Mouse (Mus musculus): ENCODE data around the gene Cbln4. TPM values are rescaled to one million over a fixed set of nuclear protein-coding genes. Genes with fewer than 3 reads are reported as not detected.

The Cbln4 gene
- 5.8 and 7.3 TPM in 2 replicates for polyA plus RNA-seq (2014; fragmentation: Nextera tagmentation; extraction: Ambion mirVana)

DNA sequence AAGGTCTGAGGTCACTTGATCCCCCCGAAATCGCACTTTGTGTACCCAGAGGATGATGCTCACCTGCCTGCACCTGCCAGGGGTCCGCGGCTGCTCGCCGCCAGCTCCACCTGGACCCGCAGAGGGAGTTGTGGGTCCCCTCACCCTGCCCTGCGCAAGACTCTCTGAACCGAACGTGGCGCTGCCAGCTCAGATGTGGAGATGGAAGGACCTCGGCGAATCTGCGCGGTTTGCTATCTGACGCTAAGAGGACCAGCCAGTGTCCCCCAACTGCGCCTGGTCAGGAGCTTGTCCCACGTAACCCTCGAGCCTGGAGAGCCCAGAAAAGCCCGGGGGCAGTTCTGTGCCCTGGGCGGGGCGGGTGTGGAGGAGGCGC, at the start of gene Cbln4:
TSS of gene Cbln4 (minus strand) at position 232 of the 376 bp plus-strand sequence.
- peaks cover 4% of the 10 kb centered on the region; the same call in 1 of the 2 replicates for H3K4me1 ChIP-seq (ENCODE audit: control insufficient read depth, insufficient read depth, low read length)
- H3K9ac ChIP-seq (ENCODE audit: low read length) = no peak within 1 kb of the TSS
- ATAC-seq (ENCODE audit: insufficient number of reproducible peaks, low FRiP score, low TSS enrichment, low read depth) (no peak), DNase-seq (ENCODE audit: low spot score) (no peak)
- no peak within 1 kb of the TSS for H3K27ac ChIP-seq (replicated peaks; ENCODE audit: low read depth, low read length)
- H3K36me3 ChIP-seq (ENCODE audit: control insufficient read depth, insufficient read depth, low read length) = no peaks in the 10 kb centered on the region
- H3K4me2 ChIP-seq (ENCODE audit: low read depth, severe bottlenecking) = peak within 1 kb of the TSS; percentile 57
- peak within 1 kb of the TSS; percentile 32 for H3K4me3 ChIP-seq (ENCODE audit: low read depth, low read length)
- 2% methylated on average over 23 of the region's 23 CpGs for whole genome bisulfite sequencing
- H3K27me3 ChIP-seq (ENCODE audit: control insufficient read depth, insufficient read depth, low read length) = peaks cover 32% of the 10 kb centered on the region
- H3K9me3 ChIP-seq (ENCODE audit: control insufficient read depth, low read length) = no peaks in the 10 kb centered on the region

DNA sequence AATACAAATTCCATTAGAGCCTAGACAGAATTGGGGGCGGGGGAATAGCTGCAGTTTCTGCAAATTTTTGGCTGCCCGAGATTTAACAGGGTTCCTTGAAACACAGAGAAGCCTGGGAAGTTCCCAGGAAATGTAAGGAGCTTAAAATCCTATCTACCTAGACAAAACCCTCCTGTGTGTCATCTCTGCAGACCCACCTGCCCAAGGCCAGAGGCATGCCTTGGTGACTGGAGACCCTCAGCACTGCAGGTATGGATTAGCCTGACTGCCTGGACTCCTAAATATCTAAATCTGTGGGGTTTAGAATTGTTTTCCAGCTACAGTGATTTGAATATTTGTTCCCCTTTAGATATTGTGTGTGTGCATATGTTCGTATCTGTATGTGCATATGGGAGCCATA, 35.3 kb upstream of the Cbln4 start:
- WGBS = 83% methylated on average over 3 of the region's 3 CpGs
- DNase-seq (ENCODE audit: low spot score) (no peak), ATAC-seq (ENCODE audit: insufficient number of reproducible peaks, low FRiP score, low TSS enrichment, low read depth) (no peak)
- H3K27me3 ChIP-seq (ENCODE audit: control insufficient read depth, insufficient read depth, low read length) = no peaks in the 10 kb centered on the region
- no peak overlapping the region for H3K4me2 ChIP-seq (ENCODE audit: low read depth, severe bottlenecking)
- H3K36me3 ChIP-seq (ENCODE audit: control insufficient read depth, insufficient read depth, low read length) = no peaks in the 10 kb centered on the region
- H3K4me3 ChIP-seq (ENCODE audit: low read depth, low read length) = no peak overlapping the region
- H3K9ac ChIP-seq (ENCODE audit: low read length) = no peak overlapping the region
- peaks cover 4% of the 10 kb centered on the region; the same call in 1 of the 2 replicates for H3K4me1 ChIP-seq (ENCODE audit: control insufficient read depth, insufficient read depth, low read length)
- no peak overlapping the region for H3K27ac ChIP-seq (replicated peaks; ENCODE audit: low read depth, low read length)
- no peaks in the 10 kb centered on the region for H3K9me3 ChIP-seq (ENCODE audit: control insufficient read depth, low read length)

DNA sequence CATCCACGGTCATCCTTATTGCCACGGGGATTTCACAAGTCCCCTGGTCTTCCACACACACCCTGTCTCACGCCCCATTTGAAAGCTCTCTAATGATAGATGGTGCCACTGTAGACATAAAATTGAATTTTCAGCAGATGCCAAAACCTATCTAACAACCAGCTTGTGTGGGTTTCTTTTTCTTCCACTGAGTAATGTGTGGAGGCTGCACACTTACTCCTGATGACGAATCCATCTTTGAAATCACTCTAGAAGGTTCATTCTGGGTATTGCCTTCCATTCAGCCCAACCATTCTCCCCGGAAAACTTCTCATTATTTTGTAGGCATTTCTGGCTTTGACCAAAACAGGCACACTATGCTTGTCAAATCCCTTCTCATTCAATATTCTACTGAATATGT, 33.0 kb upstream of the Cbln4 start:
- H3K4me3 ChIP-seq (ENCODE audit: low read depth, low read length) = no peak overlapping the region
- peaks cover 4% of the 10 kb centered on the region; the same call in 1 of the 2 replicates for H3K4me1 ChIP-seq (ENCODE audit: control insufficient read depth, insufficient read depth, low read length)
- H3K36me3 ChIP-seq (ENCODE audit: control insufficient read depth, insufficient read depth, low read length) = no peaks in the 10 kb centered on the region
- no peaks in the 10 kb centered on the region for H3K27me3 ChIP-seq (ENCODE audit: control insufficient read depth, insufficient read depth, low read length)
- no peak for ATAC-seq (ENCODE audit: insufficient number of reproducible peaks, low FRiP score, low TSS enrichment, low read depth)
- DNase-seq (ENCODE audit: low spot score) = no peak
- H3K27ac ChIP-seq (replicated peaks; ENCODE audit: low read depth, low read length) = no peak overlapping the region
- H3K9me3 ChIP-seq (ENCODE audit: control insufficient read depth, low read length) = no peaks in the 10 kb centered on the region
- H3K9ac ChIP-seq (ENCODE audit: low read length) = no peak overlapping the region
- H3K4me2 ChIP-seq (ENCODE audit: low read depth, severe bottlenecking) = no peak overlapping the region
- WGBS = 85% methylated on average over 5 of the region's 5 CpGs

DNA sequence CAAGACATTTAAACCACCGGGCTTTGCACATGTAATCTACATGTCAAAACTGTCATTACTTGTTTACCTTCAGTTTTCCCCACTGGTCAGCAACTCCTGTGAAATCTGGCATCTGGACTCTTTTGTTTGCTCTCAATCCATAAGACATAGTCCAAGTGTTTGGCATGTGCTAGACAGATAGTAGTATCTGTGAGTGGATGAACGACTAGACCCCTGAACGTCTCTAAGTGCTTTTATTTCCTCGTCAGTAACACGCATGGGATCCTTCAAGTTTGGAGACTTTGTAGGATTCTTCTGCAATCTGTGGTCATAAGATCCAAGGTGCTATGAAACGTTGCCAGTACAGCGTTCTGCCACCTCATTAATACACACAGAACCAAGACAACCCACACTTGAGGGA, 19.6 kb upstream of the Cbln4 start:
- no peak overlapping the region for H3K4me2 ChIP-seq (ENCODE audit: low read depth, severe bottlenecking)
- no peaks in the 10 kb centered on the region for H3K27me3 ChIP-seq (ENCODE audit: control insufficient read depth, insufficient read depth, low read length)
- no peak overlapping the region for H3K9ac ChIP-seq (ENCODE audit: low read length)
- H3K9me3 ChIP-seq (ENCODE audit: control insufficient read depth, low read length) = no peaks in the 10 kb centered on the region
- H3K27ac ChIP-seq (replicated peaks; ENCODE audit: low read depth, low read length) = no peak overlapping the region
- no peak for DNase-seq (ENCODE audit: low spot score)
- no peak overlapping the region for H3K4me3 ChIP-seq (ENCODE audit: low read depth, low read length)
- no peaks in the 10 kb centered on the region for H3K4me1 ChIP-seq (ENCODE audit: control insufficient read depth, insufficient read depth, low read length)
- no peak for ATAC-seq (ENCODE audit: insufficient number of reproducible peaks, low FRiP score, low TSS enrichment, low read depth)
- WGBS = 84% methylated on average over 7 of the region's 7 CpGs
- no peaks in the 10 kb centered on the region for H3K36me3 ChIP-seq (ENCODE audit: control insufficient read depth, insufficient read depth, low read length)

DNA sequence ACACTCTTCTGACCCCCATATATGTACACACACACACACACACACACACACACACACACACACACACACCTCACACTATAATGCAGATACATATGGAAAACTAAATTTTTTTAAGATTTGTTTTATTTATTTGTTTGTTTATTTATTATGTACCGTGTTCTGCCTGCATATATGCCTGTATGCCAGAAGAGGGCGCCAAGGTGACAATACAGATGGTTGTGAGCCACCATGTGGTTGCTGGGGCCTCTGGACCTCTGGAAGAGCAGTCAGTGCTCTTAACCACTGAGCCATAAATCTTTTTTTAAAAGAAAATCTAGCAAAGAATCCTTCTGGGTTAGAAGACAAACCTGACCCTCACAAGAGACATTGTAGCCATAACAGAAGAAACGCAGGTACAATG, 16.5 kb upstream of the Cbln4 start:
- Histone ChIP-seq H3K9ac (ENCODE audit: low read length) (no peak overlapping the region), H3K4me1 (ENCODE audit: control insufficient read depth, insufficient read depth, low read length) (no peaks in the 10 kb centered on the region), H3K36me3 (ENCODE audit: control insufficient read depth, insufficient read depth, low read length) (no peaks in the 10 kb centered on the region), H3K4me3 (ENCODE audit: low read depth, low read length) (no peak overlapping the region), H3K27me3 (ENCODE audit: control insufficient read depth, insufficient read depth, low read length) (no peaks in the 10 kb centered on the region), H3K9me3 (ENCODE audit: control insufficient read depth, low read length) (no peaks in the 10 kb centered on the region), H3K4me2 (ENCODE audit: low read depth, severe bottlenecking) (no peak overlapping the region), H3K27ac (replicated peaks; ENCODE audit: low read depth, low read length) (no peak overlapping the region)
- DNase-seq (ENCODE audit: low spot score) (no peak), ATAC-seq (ENCODE audit: insufficient number of reproducible peaks, low FRiP score, low TSS enrichment, low read depth) (no peak)
- 71% methylated on average over 3 of the region's 3 CpGs for WGBS

DNA sequence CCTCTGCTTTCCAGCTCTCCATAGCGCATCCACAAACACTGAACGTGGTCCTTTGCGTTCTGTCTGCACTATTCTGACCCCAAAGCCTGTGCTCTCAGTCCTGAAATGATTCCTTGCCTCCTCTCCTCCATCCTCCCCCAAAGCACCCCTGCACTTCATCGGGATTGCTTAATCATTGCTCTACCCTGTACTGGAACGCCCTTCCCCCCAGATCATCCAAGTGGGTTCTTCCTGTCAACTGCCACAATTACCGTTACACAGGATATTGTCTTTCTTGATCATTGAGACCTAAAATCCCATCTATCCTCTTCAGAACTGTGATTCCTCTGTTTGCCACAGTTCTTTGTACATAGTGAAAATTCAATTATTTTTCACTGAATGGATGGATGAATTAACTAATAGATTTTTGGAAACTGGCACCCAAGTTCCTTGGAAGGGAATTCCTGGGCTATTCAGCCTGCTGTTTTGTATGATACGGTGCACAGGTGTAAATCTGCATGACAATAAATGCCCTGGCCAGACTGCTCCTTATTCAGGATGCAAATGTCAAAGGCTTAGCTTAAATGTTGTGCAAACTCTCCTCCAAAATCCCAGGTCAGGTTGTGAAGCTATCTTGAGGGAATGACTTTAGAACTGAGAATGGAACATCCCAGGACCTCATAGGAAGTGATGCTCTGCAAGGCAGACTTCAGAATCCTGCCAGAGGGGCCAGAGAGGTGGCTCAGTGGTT, 15.8 kb upstream of the Cbln4 start:
- ATAC-seq (ENCODE audit: insufficient number of reproducible peaks, low FRiP score, low TSS enrichment, low read depth) = no peak
- 84% methylated on average over 7 of the region's 7 CpGs for WGBS

DNA sequence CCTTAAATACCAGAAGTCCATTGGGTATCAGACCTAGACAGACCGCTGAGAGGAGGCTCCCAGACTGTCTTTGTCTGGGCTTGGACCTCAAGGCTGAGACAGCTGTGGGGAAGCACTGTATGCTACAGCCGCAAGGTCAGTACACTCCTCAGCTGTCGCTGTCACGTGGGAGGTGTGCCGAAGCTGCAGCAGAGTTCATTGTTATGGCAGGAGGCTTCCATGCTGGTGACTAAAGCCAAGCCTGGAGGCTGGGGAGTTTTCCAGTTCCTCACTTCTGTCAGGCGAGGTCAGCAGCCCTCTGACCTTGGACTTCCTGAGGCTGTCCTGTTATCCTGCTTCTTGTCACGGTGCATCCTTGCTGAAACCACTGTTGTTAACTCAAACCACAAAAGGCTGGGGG, 2.7 kb upstream of the Cbln4 start:
- Histone ChIP-seq H3K9ac (ENCODE audit: low read length) (no peak overlapping the region), H3K36me3 (ENCODE audit: control insufficient read depth, insufficient read depth, low read length) (no peaks in the 10 kb centered on the region), H3K4me2 (ENCODE audit: low read depth, severe bottlenecking) (no peak overlapping the region), H3K4me3 (ENCODE audit: low read depth, low read length) (no peak overlapping the region), H3K27me3 (ENCODE audit: control insufficient read depth, insufficient read depth, low read length) (peaks cover 32% of the 10 kb centered on the region), H3K27ac (replicated peaks; ENCODE audit: low read depth, low read length) (no peak overlapping the region), H3K4me1 (ENCODE audit: control insufficient read depth, insufficient read depth, low read length) (peaks cover 4% of the 10 kb centered on the region; the same call in 1 of the 2 replicates), H3K9me3 (ENCODE audit: control insufficient read depth, low read length) (no peaks in the 10 kb centered on the region)
- WGBS = 38% methylated on average over 7 of the region's 7 CpGs
- ATAC-seq (ENCODE audit: insufficient number of reproducible peaks, low FRiP score, low TSS enrichment, low read depth) = no peak
- DNase-seq (ENCODE audit: low spot score) = no peak

More for the DNA sequence above, 15.8 kb upstream of the Cbln4 start:
- Histone ChIP-seq H3K27ac (replicated peaks; ENCODE audit: low read depth, low read length) (no peak overlapping the region), H3K4me2 (ENCODE audit: low read depth, severe bottlenecking) (no peak overlapping the region), H3K27me3 (ENCODE audit: control insufficient read depth, insufficient read depth, low read length) (no peaks in the 10 kb centered on the region), H3K4me3 (ENCODE audit: low read depth, low read length) (no peak overlapping the region), H3K9ac (ENCODE audit: low read length) (no peak overlapping the region), H3K36me3 (ENCODE audit: control insufficient read depth, insufficient read depth, low read length) (no peaks in the 10 kb centered on the region), H3K4me1 (ENCODE audit: control insufficient read depth, insufficient read depth, low read length) (no peaks in the 10 kb centered on the region), H3K9me3 (ENCODE audit: control insufficient read depth, low read length) (no peaks in the 10 kb centered on the region)
- DNase-seq (ENCODE audit: low spot score) = no peak

DNA sequence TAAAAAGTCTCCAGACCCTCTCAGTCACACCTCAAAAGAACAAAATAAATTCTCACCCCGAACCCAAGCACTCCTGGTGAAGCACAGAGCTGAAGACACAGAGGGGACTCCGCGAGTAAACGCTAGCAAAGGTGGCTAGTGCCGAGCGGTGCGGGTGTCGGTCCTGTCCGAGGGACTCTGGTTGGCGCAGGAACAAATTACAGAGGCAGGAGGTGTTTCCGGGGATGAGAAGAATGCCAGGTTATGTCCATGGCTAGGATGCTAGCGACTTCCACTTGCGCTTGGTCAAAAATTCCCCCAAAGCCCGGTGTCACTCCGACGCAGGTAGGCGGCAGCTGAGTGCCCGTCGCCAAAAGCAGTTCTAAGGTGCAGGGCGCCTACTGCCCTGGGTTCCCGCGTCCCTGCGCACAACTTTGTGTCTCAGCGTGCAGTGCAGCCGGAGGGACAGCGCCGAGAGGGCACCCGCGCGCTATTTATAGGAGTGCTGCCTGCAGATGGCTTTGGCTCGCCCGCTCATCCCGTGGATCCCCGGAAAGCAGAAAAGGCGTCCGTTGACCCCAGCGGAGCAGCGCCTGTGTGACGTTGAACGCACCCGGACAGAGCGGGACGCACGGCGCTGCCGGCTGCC, 545 bp downstream of the Cbln4 start:
- no peak for ATAC-seq (ENCODE audit: insufficient number of reproducible peaks, low FRiP score, low TSS enrichment, low read depth)
- Histone ChIP-seq H3K4me1 (ENCODE audit: control insufficient read depth, insufficient read depth, low read length) (peaks cover 4% of the 10 kb centered on the region; the same call in 1 of the 2 replicates), H3K36me3 (ENCODE audit: control insufficient read depth, insufficient read depth, low read length) (no peaks in the 10 kb centered on the region), H3K27me3 (ENCODE audit: control insufficient read depth, insufficient read depth, low read length) (peaks cover 32% of the 10 kb centered on the region), H3K9me3 (ENCODE audit: control insufficient read depth, low read length) (no peaks in the 10 kb centered on the region), H3K27ac (replicated peaks; ENCODE audit: low read depth, low read length) (no peak overlapping the region), H3K4me3 (ENCODE audit: low read depth, low read length) (peak overlapping the region; percentile 32), H3K9ac (ENCODE audit: low read length) (no peak overlapping the region), H3K4me2 (ENCODE audit: low read depth, severe bottlenecking) (peak overlapping the region; percentile 57)
- DNase-seq (ENCODE audit: low spot score) = peak; percentile 43
- under 1% methylated on average over 46 of the region's 46 CpGs for WGBS

All from limb, embryonic 11.5 days (tissue).